Mouse (Mus musculus) limb, embryonic 14.5 days (tissue): ENCODE measurements around the gene Rnf6. TPM values are rescaled to one million over a fixed set of nuclear protein-coding genes. Genes with fewer than 3 reads are reported as not detected.
A peak's percentile ranks its signal among the peaks of the same experiment; 100 is the strongest.
"Not testable (repeated sequence)": the region's sequence is repeated elsewhere in the genome, so short reads cannot be mapped to it uniquely, and the experiment has no call there.

Source experiments
- ATAC-seq: fragments of 200-750 bp; cut with Nextera tagmentation; 2 replicates; pipeline ENCODE4 v1.8.0; 2017; ENCODE audit warnings: low read depth, moderate number of reproducible peaks, moderate TSS enrichment; ENCODE audit not compliant: low FRiP score
- DNase-seq: peaks from one replicate; pipeline ENCODE4 v3.0.0-alpha.2; 2015; ENCODE audit warnings: low spot score
- H3K27ac ChIP-seq: fragments of 300-500 bp; sonication (generic); replicated peaks from 2 replicates; pipeline ENCODE4 v1.5.1; 2014; ENCODE audit warnings: low read depth, mild to moderate bottlenecking, low read length, moderate library complexity, mixed read lengths
- H3K27me3 ChIP-seq: fragments of 300-500 bp; sonication (generic); 2 replicates; pipeline ENCODE4 v1.6.1; 2014; ENCODE audit warnings: low read length, mixed read lengths; ENCODE audit not compliant: control insufficient read depth, insufficient read depth
- H3K36me3 ChIP-seq: fragments of 300-500 bp; sonication (generic); 2 replicates; pipeline ENCODE4 v1.6.1; 2014; ENCODE audit warnings: mild to moderate bottlenecking, low read length, moderate library complexity, mixed read lengths; ENCODE audit not compliant: control insufficient read depth, insufficient read depth
- H3K4me1 ChIP-seq: fragments of 300-500 bp; sonication (generic); 2 replicates; pipeline ENCODE4 v1.6.1; 2014; ENCODE audit warnings: antibody characterized with exemption, low read length, mixed read lengths; ENCODE audit not compliant: control insufficient read depth, insufficient read depth
- H3K4me2 ChIP-seq: fragments of 300-500 bp; sonication (generic); replicated peaks from 2 replicates; pipeline ENCODE4 v1.6.1; 2014; ENCODE audit warnings: low read depth, mild to moderate bottlenecking, low read length, moderate library complexity; ENCODE audit not compliant: severe bottlenecking
- H3K4me3 ChIP-seq: fragments of 300-500 bp; sonication (generic); replicated peaks from 2 replicates; pipeline ENCODE4 v1.5.1; 2014; ENCODE audit warnings: low read length
- H3K9ac ChIP-seq: fragments of 300-500 bp; sonication (generic); 2 replicates; pipeline ENCODE4 v1.6.1; 2014; ENCODE audit warnings: mild to moderate bottlenecking, low read depth, low read length, moderate library complexity; ENCODE audit not compliant: severe bottlenecking
- H3K9me3 ChIP-seq: fragments of 300-500 bp; sonication (generic); 2 replicates; pipeline ENCODE4 v1.6.1; 2016; ENCODE audit warnings: low read length; ENCODE audit not compliant: control insufficient read depth
- POLR2A ChIP-seq: fragments of 200-500 bp; IDR thresholded peaks from 2 replicates; pipeline ENCODE4 v1.8.0; 2012; ENCODE audit warnings: inconsistent platforms, mild to moderate bottlenecking, moderate library complexity, borderline replicate concordance; ENCODE audit not compliant: insufficient read depth, insufficient read length; ENCODE audit errors: extremely low read depth
- WGBS: fragments of 180-500 bp; shearing (Covaris S2); extraction: QIAGEN DNeasy Blood & Tissue Kit; methylation state at CpG from one replicate; pipeline ENCODE4 v1.1.7; 2014; 5-methylcytosine and 5-hydroxymethylcytosine counted together
- polyA plus RNA-seq, 2 experiments: library from polyadenylated mRNA; depleted of rRNA in 1 of 2; stranded (reverse) in 1 of 2; unstranded in 1 of 2; fragments of >200 nt; fragmentation: Nextera tagmentation in 1 of 2; extraction: Ambion mirVana in 1 of 2; gene quantifications; 2 replicates each; pipeline versions ENCODE4 v1.2.1 to v1.2.3; 2012 to 2014

The Rnf6 gene
- polyA plus RNA-seq, 2 experiments = 25.4 to 37.8 TPM

- H3K27ac ChIP-seq = no peak overlapping the region
- H3K4me3 ChIP-seq = no peak overlapping the region
- H3K9ac ChIP-seq = no peak overlapping the region
- no peak for TF ChIP-seq POLR2A
- H3K36me3 ChIP-seq = no peaks in the 10 kb centered on the region
- no peak for ATAC-seq
- 46% methylated on average over 3 of the region's 3 CpGs for WGBS
- H3K27me3 ChIP-seq = no peaks in the 10 kb centered on the region
- H3K4me1 ChIP-seq = no peaks in the 10 kb centered on the region
- DNase-seq = no peak
- no peaks in the 10 kb centered on the region for H3K9me3 ChIP-seq
- no peak overlapping the region for H3K4me2 ChIP-seq
Measured at GRCm38 (mm10) chr5:146190501-146191269, 30.7 kb downstream of the Rnf6 start.

- no peak overlapping the region for H3K27ac ChIP-seq
- no peaks in the 10 kb centered on the region for H3K27me3 ChIP-seq
- no peaks in the 10 kb centered on the region for H3K9me3 ChIP-seq
- TF ChIP-seq POLR2A = no peak
- 65% methylated on average over 4 of the region's 4 CpGs for WGBS
- H3K9ac ChIP-seq = no peak overlapping the region
- no peak for DNase-seq
- H3K4me2 ChIP-seq = no peak overlapping the region
- H3K4me1 ChIP-seq = no peaks in the 10 kb centered on the region
- H3K4me3 ChIP-seq = no peak overlapping the region
- no peaks in the 10 kb centered on the region for H3K36me3 ChIP-seq
- ATAC-seq = no peak
Measured at GRCm38 (mm10) chr5:146190093-146190492, 31.3 kb downstream of the Rnf6 start.

DNA sequence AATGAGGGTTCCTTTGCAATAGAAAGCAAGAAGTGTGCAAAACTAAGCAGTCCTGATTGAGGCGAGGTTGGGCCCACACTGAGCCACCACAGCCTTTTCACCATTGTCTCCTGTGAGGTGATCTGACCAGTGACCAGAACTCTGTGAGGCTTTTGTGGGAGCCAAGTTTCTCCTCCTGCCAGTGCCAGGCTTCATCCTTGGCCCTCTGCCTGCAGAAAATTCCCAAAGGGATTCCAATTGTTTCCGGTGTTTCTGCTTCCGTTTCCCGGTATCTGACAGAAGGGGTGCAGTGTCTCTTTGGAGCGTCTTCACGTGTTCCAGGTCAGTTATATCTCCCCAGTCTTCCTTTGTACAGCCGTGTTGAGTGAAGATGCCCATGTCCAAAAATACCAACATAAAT is 32.6 kb downstream of the Rnf6 start:
- no peak for ATAC-seq

DNA sequence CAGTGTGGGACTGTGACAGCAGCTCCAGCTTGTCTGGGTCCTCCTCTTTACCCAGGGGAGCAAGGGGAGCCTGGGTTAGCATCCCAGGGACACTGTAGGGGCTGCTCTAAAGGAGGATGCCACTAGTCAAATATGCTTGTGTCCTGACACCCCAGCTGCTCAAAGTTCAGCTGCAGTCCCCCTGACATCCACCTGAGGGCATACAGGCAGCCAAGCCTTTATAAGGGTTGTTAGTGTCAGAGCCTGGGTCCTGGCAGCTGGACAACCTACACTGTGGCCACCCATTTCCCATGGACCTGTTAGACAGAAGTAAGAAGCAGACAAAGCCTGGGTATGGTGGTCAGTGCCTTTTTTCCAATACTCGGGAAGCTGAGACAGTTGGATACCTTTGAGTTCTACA is 33.2 kb downstream of the Rnf6 start:
- ATAC-seq (no peak), DNase-seq (no peak)
- Histone ChIP-seq H3K27me3 (no peaks in the 10 kb centered on the region), H3K36me3 (no peaks in the 10 kb centered on the region), H3K9ac (no peak overlapping the region), H3K9me3 (no peaks in the 10 kb centered on the region), H3K4me2 (no peak overlapping the region), H3K4me1 (no peaks in the 10 kb centered on the region), H3K4me3 (no peak overlapping the region), H3K27ac (no peak overlapping the region)
- no peak for TF ChIP-seq POLR2A
- 84% methylated on average over 1 of the region's 1 CpGs for WGBS

More for the DNA sequence above, 32.6 kb downstream of the Rnf6 start:
- no peaks in the 10 kb centered on the region for H3K36me3 ChIP-seq
- H3K4me1 ChIP-seq = no peaks in the 10 kb centered on the region
- no peak overlapping the region for H3K4me3 ChIP-seq
- TF ChIP-seq POLR2A = no peak
- no peaks in the 10 kb centered on the region for H3K9me3 ChIP-seq
- 89% methylated on average over 7 of the region's 7 CpGs for WGBS
- no peak overlapping the region for H3K4me2 ChIP-seq
- H3K27me3 ChIP-seq = no peaks in the 10 kb centered on the region
- no peak overlapping the region for H3K9ac ChIP-seq
- no peak for DNase-seq
- no peak overlapping the region for H3K27ac ChIP-seq

DNA sequence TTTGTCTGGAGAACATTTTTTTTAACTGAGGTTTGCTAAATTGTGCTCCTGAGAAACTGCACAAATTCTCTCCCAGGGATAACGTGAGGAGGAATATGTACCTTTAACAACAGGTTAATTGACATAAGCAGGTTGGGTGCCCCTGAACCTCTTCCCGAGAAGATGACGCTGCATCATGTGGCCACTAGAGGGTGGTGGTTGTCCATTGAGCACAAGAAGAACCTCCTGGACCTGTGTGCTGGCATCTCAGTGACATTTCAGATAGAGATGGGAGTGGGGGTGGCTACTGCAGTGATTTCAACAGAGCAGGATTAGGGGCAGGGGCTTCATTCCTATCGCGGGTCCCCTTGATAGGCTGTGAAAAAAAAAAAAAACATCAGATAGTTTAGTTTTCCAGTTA is 33.9 kb downstream of the Rnf6 start:
- not testable (repeated sequence) for H3K36me3 ChIP-seq, H3K9ac ChIP-seq, H3K27ac ChIP-seq, H3K4me2 ChIP-seq, H3K4me3 ChIP-seq, H3K27me3 ChIP-seq, ATAC-seq, H3K9me3 ChIP-seq, H3K4me1 ChIP-seq
- 36% methylated on average over 5 of the region's 5 CpGs for WGBS
- peak; percentile 5 for DNase-seq

DNA sequence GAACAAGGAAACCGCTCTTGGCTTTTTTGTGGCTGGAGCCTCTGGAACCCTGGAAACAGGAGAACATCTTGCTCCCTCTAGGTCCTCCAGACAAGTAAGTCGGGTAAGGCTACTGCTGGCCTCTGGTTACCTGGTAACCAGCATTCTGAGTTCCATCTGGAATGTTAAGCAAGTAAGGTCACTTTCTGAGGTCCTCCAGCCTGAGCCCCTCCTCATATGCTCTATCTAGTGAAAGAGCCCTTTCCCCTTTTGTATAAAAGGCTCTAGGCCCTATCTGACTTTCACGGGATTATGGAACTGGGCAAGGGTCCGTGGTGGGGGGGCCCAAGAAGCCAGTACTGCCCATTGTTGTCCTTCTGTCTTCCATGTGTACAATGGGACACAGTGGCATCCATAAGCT is 36.2 kb downstream of the Rnf6 start, which contains the start of gene 1700001J03Rik:
1700001J03Rik (minus strand) TSS at position 101 of the 400 bp plus-strand sequence.
- DNase-seq, H3K27ac ChIP-seq, H3K4me1 ChIP-seq, H3K4me3 ChIP-seq, H3K9ac ChIP-seq, H3K27me3 ChIP-seq, H3K36me3 ChIP-seq, H3K4me2 ChIP-seq, ATAC-seq, H3K9me3 ChIP-seq: not testable (repeated sequence)
- 86% methylated on average over 4 of the region's 4 CpGs for WGBS

GRCm38 (mm10) chr5:146172744-146173143 is 48.6 kb downstream of the Rnf6 start:
- not testable (repeated sequence) for H3K4me3 ChIP-seq, H3K4me2 ChIP-seq, DNase-seq, ATAC-seq, H3K9me3 ChIP-seq, H3K36me3 ChIP-seq, H3K27me3 ChIP-seq, H3K27ac ChIP-seq, H3K9ac ChIP-seq, H3K4me1 ChIP-seq
- WGBS = 62% methylated on average over 4 of the region's 4 CpGs

- not testable (repeated sequence) for ATAC-seq, H3K4me1 ChIP-seq, H3K9ac ChIP-seq, H3K27me3 ChIP-seq, H3K36me3 ChIP-seq, H3K9me3 ChIP-seq, H3K27ac ChIP-seq, DNase-seq, H3K4me3 ChIP-seq, H3K4me2 ChIP-seq
- 79% methylated on average over 2 of the region's 2 CpGs for WGBS
Measured at GRCm38 (mm10) chr5:146170621-146171020, 50.7 kb downstream of the Rnf6 start, which contains the start of gene Gm6309. Gene Gm6309, minus strand, starts transcription at chr5:146170721.
